Mouse (Mus musculus) embryonic fibroblast, embryonic 13.5 days (primary cell): ENCODE data around the gene Psmd14.

Experiments used
- CTCF ChIP-seq: IDR thresholded peaks from 2 replicates; pipeline ENCODE4 v1.5.1; 2011; ENCODE audit warnings: mild to moderate bottlenecking, control low read depth, low read length, moderate library complexity, borderline replicate concordance; ENCODE audit not compliant: insufficient read depth
- POLR2A ChIP-seq: IDR thresholded peaks from 2 replicates; pipeline ENCODE4 v1.6.1; 2011; ENCODE audit warnings: low read depth, mild to moderate bottlenecking, control low read depth, low read length, moderate library complexity

- TF ChIP-seq POLR2A (no peak), CTCF (no peak)
Observed at GRCm38 (mm10) chr2:61754989-61755388, 43.5 kb downstream of the Psmd14 start.
